Mouse (Mus musculus) neural tube, embryonic 11.5 days (tissue): Measurements from ENCODE around the gene Prnd. TPM values are rescaled to one million over a fixed set of nuclear protein-coding genes. Genes with fewer than 3 reads are reported as not detected.

Experiments used
- ATAC-seq: fragments of 200-750 bp; cut with Nextera tagmentation; 2 replicates; pipeline ENCODE4 v1.8.0; 2017; ENCODE audit warnings: moderate number of reproducible peaks, mild to moderate bottlenecking, moderate TSS enrichment, moderate library complexity; ENCODE audit not compliant: insufficient read depth, low FRiP score, low TSS enrichment
- DNase-seq: peaks from one replicate; pipeline ENCODE4 v3.0.0-alpha.2; 2015; ENCODE audit warnings: low spot score
- H3K27ac ChIP-seq: fragments of 300-500 bp; sonication (generic); 2 replicates; pipeline ENCODE4 v1.5.1; 2014; ENCODE audit warnings: low read depth, mild to moderate bottlenecking, low read length
- H3K27me3 ChIP-seq: fragments of 300-500 bp; sonication (generic); 2 replicates; pipeline ENCODE4 v1.6.1; 2014; ENCODE audit warnings: mild to moderate bottlenecking, low read length, mixed read lengths; ENCODE audit not compliant: control insufficient read depth, insufficient read depth
- H3K36me3 ChIP-seq: fragments of 300-500 bp; sonication (generic); 2 replicates; pipeline ENCODE4 v1.6.1; 2014; ENCODE audit warnings: mild to moderate bottlenecking, low read length, moderate library complexity, mixed read lengths; ENCODE audit not compliant: control insufficient read depth, insufficient read depth
- H3K4me1 ChIP-seq: fragments of 300-500 bp; sonication (generic); 2 replicates; pipeline ENCODE4 v1.6.1; 2014; ENCODE audit warnings: low read length, mixed read lengths; ENCODE audit not compliant: control insufficient read depth, insufficient read depth
- H3K4me2 ChIP-seq: fragments of 300-500 bp; sonication (generic); 2 replicates; pipeline ENCODE4 v1.6.1; 2014; ENCODE audit warnings: low read depth, mild to moderate bottlenecking, moderate library complexity
- H3K4me3 ChIP-seq: fragments of 300-500 bp; sonication (generic); 2 replicates; pipeline ENCODE4 v1.5.1; 2014; ENCODE audit warnings: low read depth, low read length
- H3K9ac ChIP-seq: fragments of 300-500 bp; sonication (generic); 2 replicates; pipeline ENCODE4 v1.6.1; 2014; ENCODE audit warnings: mild to moderate bottlenecking, low read length
- H3K9me3 ChIP-seq: fragments of 300-500 bp; sonication (generic); 2 replicates; pipeline ENCODE4 v1.6.1; 2016; ENCODE audit warnings: low read length; ENCODE audit not compliant: control insufficient read depth
- WGBS: fragments of 180-500 bp; shearing (Covaris S2); extraction: QIAGEN DNeasy Blood & Tissue Kit; methylation state at CpG from one replicate; pipeline ENCODE4 v1.1.7; 2014; 5-methylcytosine and 5-hydroxymethylcytosine counted together
- polyA plus RNA-seq: library from polyadenylated mRNA; unstranded; fragments of >200 nt; fragmentation: Nextera tagmentation; extraction: Ambion mirVana; gene quantifications from 2 replicates; pipeline ENCODE4 v1.2.1, GENCODE M21; 2014

Gene Prnd
- polyA plus RNA-seq: 6.2 and 8.5 TPM in 2 replicates

GRCm38 (mm10) chr2:131950598-131951095 lies at the start of gene Prnd:
Gene Prnd (plus strand): TSS chr2:131950861.
- 12% methylated on average over 11 of the region's 11 CpGs for WGBS
- no peak within 1 kb of the TSS for H3K4me2 ChIP-seq
- H3K27ac ChIP-seq: no peak within 1 kb of the TSS
- no peaks in the 10 kb centered on the region for H3K4me1 ChIP-seq
- no peak within 1 kb of the TSS for H3K4me3 ChIP-seq
- no peaks in the 10 kb centered on the region for H3K36me3 ChIP-seq
- peaks cover 21% of the 10 kb centered on the region for H3K27me3 ChIP-seq
- no peak within 1 kb of the TSS for H3K9ac ChIP-seq
- no peaks in the 10 kb centered on the region for H3K9me3 ChIP-seq
- ATAC-seq (no peak), DNase-seq (no peak)

- no peak for DNase-seq
- WGBS: 59% methylated on average over 2 of the region's 3 CpGs
Observed at GRCm38 (mm10) chr2:131902423-131902822, 48.2 kb upstream of the Prnd start.

DNA sequence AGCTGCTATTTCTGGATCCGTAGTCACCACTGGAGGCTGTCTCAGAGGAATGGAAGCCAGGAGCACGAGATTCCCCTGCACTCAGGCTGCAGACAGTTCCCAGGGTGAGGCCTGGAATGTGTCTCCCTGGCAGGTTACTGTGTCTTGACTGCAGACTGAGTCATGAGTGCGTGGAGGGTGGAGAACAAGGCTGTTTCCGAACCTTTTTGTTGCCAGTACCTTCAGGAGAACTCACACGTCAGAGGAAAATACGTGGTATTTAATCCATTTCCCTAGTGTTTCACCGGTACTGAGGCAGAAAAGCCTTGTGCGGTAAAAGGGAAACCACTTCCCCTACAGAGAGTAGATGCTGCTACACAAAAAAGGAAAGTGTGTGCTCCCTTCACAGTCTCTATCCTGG lies 47.8 kb upstream of the Prnd start:
- no peak overlapping the region for H3K4me3 ChIP-seq
- H3K36me3 ChIP-seq: no peaks in the 10 kb centered on the region
- H3K4me2 ChIP-seq: no peak overlapping the region
- no peak overlapping the region for H3K27ac ChIP-seq
- ATAC-seq (no peak), DNase-seq (no peak)
- no peaks in the 10 kb centered on the region for H3K9me3 ChIP-seq
- no peak overlapping the region for H3K9ac ChIP-seq
- H3K27me3 ChIP-seq: no peaks in the 10 kb centered on the region
- H3K4me1 ChIP-seq: no peaks in the 10 kb centered on the region
- WGBS: 63% methylated on average over 8 of the region's 8 CpGs

More at GRCm38 (mm10) chr2:131902423-131902822, 48.2 kb upstream of the Prnd start:
- no peaks in the 10 kb centered on the region for H3K27me3 ChIP-seq
- H3K9me3 ChIP-seq: no peaks in the 10 kb centered on the region
- H3K36me3 ChIP-seq: no peaks in the 10 kb centered on the region
- H3K4me1 ChIP-seq: no peaks in the 10 kb centered on the region
- H3K4me3 ChIP-seq: no peak overlapping the region
- H3K9ac ChIP-seq: no peak overlapping the region
- H3K4me2 ChIP-seq: no peak overlapping the region
- no peak overlapping the region for H3K27ac ChIP-seq
- no peak for ATAC-seq

DNA sequence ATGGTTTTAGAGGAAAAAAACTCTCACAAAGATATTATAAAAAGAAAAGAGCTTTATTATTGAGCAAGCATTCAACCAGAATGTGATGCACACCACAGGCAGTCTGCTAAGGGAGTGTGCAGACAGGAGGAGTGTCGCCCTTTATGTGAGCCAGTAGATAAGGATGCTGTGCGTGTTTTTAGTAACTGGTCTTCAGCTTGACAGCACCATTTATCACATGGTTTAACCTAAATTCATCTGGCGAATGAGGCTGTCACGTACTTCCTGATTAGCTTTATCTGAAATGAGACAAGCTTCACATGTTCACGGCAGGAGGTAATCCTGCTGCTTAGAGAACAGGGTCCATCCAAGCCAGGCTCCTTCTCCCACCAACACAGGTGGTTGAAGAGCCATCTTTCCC lies 45.6 kb upstream of the Prnd start:
- Histone ChIP-seq H3K27ac (no peak overlapping the region), H3K9me3 (no peaks in the 10 kb centered on the region), H3K36me3 (no peaks in the 10 kb centered on the region), H3K9ac (no peak overlapping the region), H3K27me3 (no peaks in the 10 kb centered on the region), H3K4me3 (no peak overlapping the region), H3K4me2 (no peak overlapping the region), H3K4me1 (no peaks in the 10 kb centered on the region)
- 72% methylated on average over 5 of the region's 5 CpGs for WGBS
- DNase-seq (no peak), ATAC-seq (no peak)

- Histone ChIP-seq H3K9ac (no peak overlapping the region), H3K9me3 (no peaks in the 10 kb centered on the region), H3K36me3 (no peaks in the 10 kb centered on the region), H3K4me1 (no peaks in the 10 kb centered on the region), H3K4me3 (no peak overlapping the region), H3K27ac (no peak overlapping the region), H3K27me3 (no peaks in the 10 kb centered on the region), H3K4me2 (no peak overlapping the region)
- DNase-seq: no peak
- WGBS: 66% methylated on average over 6 of the region's 6 CpGs
- no peak for ATAC-seq
Observed at GRCm38 (mm10) chr2:131905776-131906175, 44.9 kb upstream of the Prnd start.

DNA sequence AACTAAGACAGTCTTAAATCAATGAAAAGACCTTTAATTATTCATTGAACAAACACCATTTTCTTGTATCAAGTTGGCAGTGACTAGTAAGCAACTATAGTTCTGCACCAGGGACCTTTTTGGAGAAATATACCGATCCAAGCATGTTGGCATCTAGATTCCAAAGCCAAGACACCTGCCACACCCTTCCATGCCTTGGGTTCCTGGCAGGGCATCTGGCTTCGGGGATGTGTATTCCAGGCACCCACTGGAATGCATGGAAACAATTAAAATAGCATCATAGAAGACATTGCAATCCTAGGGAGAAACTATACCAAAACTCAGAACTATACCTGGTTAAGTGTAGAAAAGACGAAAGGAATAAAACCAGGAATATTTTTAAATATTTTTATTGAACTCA lies 44.4 kb upstream of the Prnd start:
- Histone ChIP-seq H3K27ac (no peak overlapping the region), H3K4me2 (no peak overlapping the region), H3K9me3 (no peaks in the 10 kb centered on the region), H3K9ac (no peak overlapping the region), H3K4me3 (no peak overlapping the region), H3K36me3 (no peaks in the 10 kb centered on the region), H3K4me1 (no peaks in the 10 kb centered on the region), H3K27me3 (no peaks in the 10 kb centered on the region)
- ATAC-seq (no peak), DNase-seq (no peak)
- WGBS: 85% methylated on average over 3 of the region's 3 CpGs

GRCm38 (mm10) chr2:131906846-131907245 lies 43.8 kb upstream of the Prnd start:
- ATAC-seq (no peak), DNase-seq (no peak)
- no peaks in the 10 kb centered on the region for H3K4me1 ChIP-seq
- no peaks in the 10 kb centered on the region for H3K27me3 ChIP-seq
- H3K9me3 ChIP-seq: no peaks in the 10 kb centered on the region
- H3K9ac ChIP-seq: no peak overlapping the region
- no peak overlapping the region for H3K4me3 ChIP-seq
- H3K36me3 ChIP-seq: no peaks in the 10 kb centered on the region
- no peak overlapping the region for H3K4me2 ChIP-seq
- no peak overlapping the region for H3K27ac ChIP-seq
- 61% methylated on average over 1 of the region's 1 CpGs for WGBS

DNA sequence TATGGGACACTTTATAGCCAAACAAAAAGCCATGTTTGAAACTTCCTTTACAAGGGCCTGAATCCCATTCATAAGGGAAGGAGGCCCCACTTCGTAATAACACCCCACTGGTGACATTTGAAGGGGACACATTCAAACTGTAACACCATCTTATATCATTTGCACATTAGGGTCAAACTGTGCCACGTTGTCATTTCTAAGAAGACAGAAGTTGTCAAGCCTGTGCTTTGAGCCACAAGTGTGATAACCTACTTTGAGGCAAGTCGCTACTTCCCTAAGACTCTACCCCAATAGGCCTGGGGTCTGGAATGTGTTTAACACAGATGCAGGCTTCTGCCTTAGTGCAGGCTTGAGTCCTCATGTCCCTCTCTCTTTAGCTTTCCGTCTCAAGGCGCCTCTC lies 43.4 kb upstream of the Prnd start:
- no peak overlapping the region for H3K27ac ChIP-seq
- no peaks in the 10 kb centered on the region for H3K36me3 ChIP-seq
- H3K4me1 ChIP-seq: no peaks in the 10 kb centered on the region
- no peak overlapping the region for H3K9ac ChIP-seq
- no peaks in the 10 kb centered on the region for H3K9me3 ChIP-seq
- H3K4me3 ChIP-seq: no peak overlapping the region
- whole genome bisulfite sequencing: 83% methylated on average over 5 of the region's 5 CpGs
- no peak for ATAC-seq
- DNase-seq: no peak
- no peak overlapping the region for H3K4me2 ChIP-seq
- no peaks in the 10 kb centered on the region for H3K27me3 ChIP-seq

DNA sequence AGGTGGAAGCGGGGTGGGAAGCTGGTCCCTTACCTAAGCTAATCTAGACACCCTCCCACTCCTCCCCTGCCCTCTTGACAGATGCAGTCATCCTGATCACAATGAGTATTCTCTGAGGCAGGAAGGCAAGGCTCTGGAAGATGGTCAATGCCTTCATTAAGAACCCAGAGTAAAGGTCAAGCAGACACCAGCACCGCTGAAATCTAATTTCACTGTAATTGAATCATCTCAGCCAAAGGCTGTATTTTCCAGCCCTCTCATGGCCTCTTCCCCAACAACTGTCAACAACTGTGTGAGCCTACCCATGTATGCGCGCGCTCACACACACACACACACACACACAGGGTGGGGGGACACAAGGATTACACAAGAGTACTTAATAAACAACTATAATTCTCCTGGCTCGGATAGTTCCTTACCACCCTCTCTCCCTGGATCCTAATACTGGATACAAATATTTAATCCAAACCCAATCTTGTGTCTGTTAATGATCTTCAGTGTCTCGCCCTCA lies 42.3 kb upstream of the Prnd start:
- no peak for DNase-seq
- H3K4me1 ChIP-seq: no peaks in the 10 kb centered on the region
- H3K4me2 ChIP-seq: no peak overlapping the region
- H3K27ac ChIP-seq: 0 out of 2 replicates have a peak overlapping the region, but pooled peaks have one; percentile 44
- no peaks in the 10 kb centered on the region for H3K9me3 ChIP-seq
- H3K9ac ChIP-seq: no peak overlapping the region
- no peaks in the 10 kb centered on the region for H3K36me3 ChIP-seq
- no peak for ATAC-seq
- H3K4me3 ChIP-seq: no peak overlapping the region
- WGBS: 81% methylated on average over 7 of the region's 7 CpGs
- no peaks in the 10 kb centered on the region for H3K27me3 ChIP-seq
